Mouse (Mus musculus): ENCODE measurements at regions not wholly inside any gene's neighbourhood (a gene's known extent, or its start where the extent isn't known, plus 50 kb on each side); places are given as distances from the start of the nearest gene placed in this dataset.

DNA sequence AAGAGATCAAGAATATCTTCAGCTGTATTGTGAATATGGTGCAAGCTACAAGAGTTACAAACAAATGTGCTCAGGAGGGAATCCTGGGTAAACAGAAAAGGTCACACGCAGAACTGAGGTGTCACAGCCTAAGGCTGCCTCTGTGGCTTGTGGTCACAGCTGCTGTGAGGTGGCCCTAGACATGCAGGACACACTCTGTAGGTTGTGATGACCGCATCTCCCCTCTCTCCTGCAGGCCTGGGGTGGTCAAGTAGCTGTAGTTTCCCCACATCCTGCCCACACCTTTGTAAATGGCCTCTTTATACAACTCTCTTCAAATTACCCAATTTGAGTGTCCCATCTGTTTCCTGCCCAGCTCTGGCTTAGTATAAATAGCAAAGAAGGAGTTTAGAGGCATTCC lies 75.6 kb upstream of the Ppm1b start:
- Histone ChIP-seq H3K36me3 (ENCODE audit: control insufficient read depth in 1 of 2, insufficient read depth in 2 of 2, low read length in 2 of 2) (no peaks in the 10 kb centered on the region; a peak in 1 of 4 replicates), H3K27ac (ENCODE audit: control insufficient read depth, low read depth, low read length) (no peak overlapping the region), H3K79me2 (ENCODE audit: control insufficient read depth, insufficient read depth, low read length, poor library complexity) (no peaks in the 10 kb centered on the region), H3K27me3 (ENCODE audit: control insufficient read depth in 1 of 2, insufficient read depth in 2 of 2, low read length in 2 of 2) (no peaks in the 10 kb centered on the region), H3K9me3 (replicated peaks; ENCODE audit: insufficient read depth, low read length) (no peaks in the 10 kb centered on the region), H3K4me3 (ENCODE audit: control insufficient read depth in 1 of 2, insufficient read depth in 1 of 2, low read depth in 2 of 2, low read length in 2 of 2) (no peak overlapping the region), H3K4me1 (ENCODE audit: control insufficient read depth in 1 of 2, insufficient read depth in 2 of 2, low read length in 2 of 2) (peaks cover 0 to 7% of the 10 kb centered on the region in 2 experiments; a peak in 2 of 4 replicates), H3K9ac (ENCODE audit: control insufficient read depth, low read depth, low read length, poor library complexity, severe bottlenecking) (no peak overlapping the region)
- TF ChIP-seq ETS1 (IDR thresholded peaks at IDR 0.05; ENCODE audit: low read depth, low read length) (no peak), USF2 (IDR thresholded peaks at IDR 0.05; ENCODE audit: borderline replicate concordance in 1 of 2, insufficient read depth in 1 of 2, low read depth in 1 of 2, low read length in 2 of 2) (no peak), ELF1 (IDR thresholded peaks at IDR 0.05; ENCODE audit: low read depth, low read length) (no peak), JUND (IDR thresholded peaks at IDR 0.05; ENCODE audit: low read depth, low read length) (no peak), POLR2AphosphoS5 (IDR thresholded peaks at IDR 0.05; ENCODE audit: borderline replicate concordance, low read depth, low read length) (no peak), MXI1 (IDR thresholded peaks at IDR 0.05; ENCODE audit: low read depth, low read length) (no peak), MAZ (IDR thresholded peaks at IDR 0.05; ENCODE audit: low read depth, low read length) (no peak), CTCF (IDR thresholded peaks at IDR 0.05 in 2 of 3, conservative IDR thresholded peaks at IDR 0.05 in 1 of 3; ENCODE audit: control insufficient read depth in 1 of 3, insufficient read depth in 1 of 3, low read depth in 2 of 3, low read length in 3 of 3, poor library complexity in 1 of 3, severe bottlenecking in 1 of 3) (no peak), E2F4 (IDR thresholded peaks at IDR 0.05; ENCODE audit: borderline replicate concordance, low read depth, low read length) (no peak), NELFE (IDR thresholded peaks at IDR 0.05; ENCODE audit: low read depth, low read length) (no peak), MAFK (IDR thresholded peaks at IDR 0.05; ENCODE audit: borderline replicate concordance, low read depth, low read length) (no peak), UBTF (IDR thresholded peaks at IDR 0.05; ENCODE audit: borderline replicate concordance, insufficient read depth, low read depth, low read length) (no peak), SMC3 (IDR thresholded peaks at IDR 0.05; ENCODE audit: low read depth, low read length) (no peak)
- DNase-seq (ENCODE audit: low read depth, low spot score) = no peak

DNA sequence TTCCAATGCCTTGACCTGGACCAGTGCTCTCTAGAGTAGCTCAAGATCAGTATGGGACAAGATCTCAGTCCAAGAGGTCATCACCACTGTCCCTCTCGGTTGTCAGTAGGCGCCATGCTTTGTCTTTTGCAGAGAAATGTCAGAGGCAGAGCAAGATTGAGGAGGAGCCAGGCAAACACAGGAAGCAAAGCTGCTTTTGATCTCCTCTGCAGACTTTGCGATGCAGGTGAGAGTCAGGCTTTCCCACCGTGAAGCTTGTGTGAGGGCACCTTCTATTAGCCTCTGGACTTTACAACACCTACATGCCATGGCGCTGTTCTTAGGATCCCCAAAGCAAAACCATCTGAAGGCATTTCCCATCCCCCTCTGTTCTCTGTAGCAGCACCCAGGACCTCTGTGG lies 68.0 kb upstream of the Ppm1b start:
- H3K9ac ChIP-seq (ENCODE audit: control insufficient read depth, low read depth, low read length, poor library complexity, severe bottlenecking) = no peak overlapping the region
- no peak for DNase-seq (ENCODE audit: low read depth, low spot score)

More for the DNA sequence above, 68.0 kb upstream of the Ppm1b start:
- Histone ChIP-seq H3K79me2 (ENCODE audit: control insufficient read depth, insufficient read depth, low read length, poor library complexity) (no peaks in the 10 kb centered on the region), H3K27me3 (ENCODE audit: control insufficient read depth in 1 of 2, insufficient read depth in 2 of 2, low read length in 2 of 2) (no peaks in the 10 kb centered on the region; a peak in 1 of 4 replicates), H3K4me1 (ENCODE audit: control insufficient read depth in 1 of 2, insufficient read depth in 2 of 2, low read length in 2 of 2) (no peaks in the 10 kb centered on the region; a peak in 1 of 4 replicates), H3K36me3 (ENCODE audit: control insufficient read depth in 1 of 2, insufficient read depth in 2 of 2, low read length in 2 of 2) (peaks cover 0 to 2% of the 10 kb centered on the region in 2 experiments; a peak in 1 of 4 replicates), H3K9me3 (replicated peaks; ENCODE audit: insufficient read depth, low read length) (no peaks in the 10 kb centered on the region), H3K4me3 (ENCODE audit: control insufficient read depth in 1 of 2, insufficient read depth in 1 of 2, low read depth in 2 of 2, low read length in 2 of 2) (no peak overlapping the region), H3K27ac (ENCODE audit: control insufficient read depth, low read depth, low read length) (no peak overlapping the region)
- TF ChIP-seq KAT2A (conservative IDR thresholded peaks at IDR 0.05; ENCODE audit: low read depth, low read length) (no peak), HCFC1 (IDR thresholded peaks at IDR 0.05; ENCODE audit: low read depth, low read length) (no peak), CHD2 (IDR thresholded peaks at IDR 0.05; ENCODE audit: low read length) (no peak), SMC3 (IDR thresholded peaks at IDR 0.05; ENCODE audit: low read depth, low read length) (no peak), ELF1 (IDR thresholded peaks at IDR 0.05; ENCODE audit: low read depth, low read length) (no peak), POLR2AphosphoS2 (IDR thresholded peaks at IDR 0.05; ENCODE audit: low read length) (no peak), MYC (IDR thresholded peaks at IDR 0.05; ENCODE audit: low read depth, low read length) (no peak), ETS1 (IDR thresholded peaks at IDR 0.05; ENCODE audit: low read depth, low read length) (no peak), MXI1 (IDR thresholded peaks at IDR 0.05; ENCODE audit: low read depth, low read length) (no peak), MAX (IDR thresholded peaks at IDR 0.05; ENCODE audit: low read length) (no peak), POLR2AphosphoS5 (IDR thresholded peaks at IDR 0.05; ENCODE audit: borderline replicate concordance, low read depth, low read length) (no peak), MEF2A (IDR thresholded peaks at IDR 0.05; ENCODE audit: extremely low read depth, insufficient replicate concordance, low read depth, low read length, poor library complexity, severe bottlenecking) (no peak), USF1 (IDR thresholded peaks at IDR 0.05; ENCODE audit: low read depth, low read length) (no peak), E2F4 (IDR thresholded peaks at IDR 0.05; ENCODE audit: borderline replicate concordance, low read depth, low read length) (no peak)

All from MEL (cell line).